Mouse (Mus musculus) myocyte (in vitro differentiated cells): ENCODE results near the gene Hps5.

Experiments used
- POLR2A ChIP-seq: IDR thresholded peaks from one replicate; pipeline ENCODE4 v1.6.1; 2011; ENCODE audit warnings: low read depth, mild to moderate bottlenecking, control low read depth, moderate library complexity; ENCODE audit not compliant: insufficient read length
- TCF12 ChIP-seq: IDR thresholded peaks from one replicate; pipeline ENCODE4 v1.6.1; 2011; ENCODE audit warnings: mild to moderate bottlenecking, control low read depth; ENCODE audit not compliant: poor library complexity, insufficient read depth, severe bottlenecking
- USF1 ChIP-seq: IDR thresholded peaks from one replicate; pipeline ENCODE4 v1.6.1; 2011; ENCODE audit warnings: low read depth, mild to moderate bottlenecking, control low read depth, moderate library complexity

DNA sequence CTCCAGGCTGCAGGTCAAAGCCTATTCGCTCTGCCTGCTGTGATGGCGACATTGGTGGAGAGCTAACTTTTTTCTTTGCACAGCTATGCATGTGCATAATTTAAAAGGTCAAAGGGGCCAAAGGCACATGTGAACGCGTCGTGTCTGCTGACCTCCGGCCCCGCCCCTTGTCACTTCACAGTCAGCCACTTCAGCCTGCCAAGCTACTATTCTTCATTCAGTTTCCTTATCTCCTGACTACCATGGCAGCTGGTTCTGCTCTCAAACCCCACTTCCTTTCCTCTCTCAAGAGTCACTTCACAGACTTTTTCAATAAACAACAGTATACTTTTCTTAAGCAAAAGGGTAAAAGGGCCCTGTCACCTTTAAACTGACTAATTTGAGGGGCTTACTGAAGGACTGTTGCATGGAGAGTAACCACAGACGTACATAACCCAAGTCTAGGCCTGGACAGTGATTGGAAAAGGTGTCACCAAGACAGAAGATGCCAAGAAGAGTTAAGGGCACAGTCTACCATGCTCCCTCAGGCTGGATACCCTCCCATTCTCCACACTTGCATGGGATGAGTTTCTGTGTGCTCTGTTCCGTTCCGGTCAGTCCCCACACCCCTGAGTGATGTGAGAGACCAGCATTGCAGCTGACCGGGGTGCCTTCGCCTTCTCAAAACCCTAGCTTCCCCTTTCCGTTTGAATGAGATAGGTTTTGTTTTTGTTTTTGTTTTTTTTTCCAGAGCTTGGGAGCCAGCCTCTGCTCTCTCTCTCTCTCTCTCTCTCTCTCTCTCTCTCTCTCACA, 35.1 kb upstream of the Hps5 start:
- no peak for TF ChIP-seq TCF12
- no peak for TF ChIP-seq POLR2A
- no peak for TF ChIP-seq USF1
